Mouse (Mus musculus) Muller cell, postnatal 12 days (primary cell): ENCODE data around the gene Lrrc47.

Experiments
- DNase-seq: peaks from one replicate; pipeline ENCODE4 v3.0.0-alpha.2; 2015; ENCODE audit errors: inconsistent ontology term

Gene Lrrc47

GRCm38 (mm10) chr4:154011646-154012089, at the start of gene Lrrc47:
Gene Lrrc47 (plus strand): TSS chr4:154011731.
- peak; percentile 81 for DNase-seq

- no peak for DNase-seq
Observed at GRCm38 (mm10) chr4:153962631-153963030, 48.9 kb upstream of the Lrrc47 start.

GRCm38 (mm10) chr4:153966651-153967050, 44.9 kb upstream of the Lrrc47 start:
- no peak for DNase-seq

GRCm38 (mm10) chr4:153967556-153967955, 44.0 kb upstream of the Lrrc47 start:
- DNase-seq: no peak

- DNase-seq: no peak
Observed at GRCm38 (mm10) chr4:153968063-153968462, 43.5 kb upstream of the Lrrc47 start.

GRCm38 (mm10) chr4:153974431-153975291, 36.9 kb upstream of the Lrrc47 start, which contains the start of the genes Dffb and Cep104:
Gene Dffb (minus strand): TSS chr4:153975126.
Gene Cep104 (plus strand): TSS chr4:153975194.
- DNase-seq: peak; percentile 94

- DNase-seq: no peak
Observed at GRCm38 (mm10) chr4:153975292-153975662, 36.3 kb upstream of the Lrrc47 start.

GRCm38 (mm10) chr4:153975768-153976167, 35.8 kb upstream of the Lrrc47 start:
- peak; percentile 10 for DNase-seq

GRCm38 (mm10) chr4:153979243-153979642, 32.3 kb upstream of the Lrrc47 start:
- no peak for DNase-seq

GRCm38 (mm10) chr4:153980470-153980869, 31.1 kb upstream of the Lrrc47 start:
- peak; percentile 7 for DNase-seq

- DNase-seq: no peak
Observed at GRCm38 (mm10) chr4:153992715-153993114, 18.8 kb upstream of the Lrrc47 start.

GRCm38 (mm10) chr4:153993505-153993904, 18.0 kb upstream of the Lrrc47 start:
- no peak for DNase-seq

GRCm38 (mm10) chr4:154005488-154005887, 6.0 kb upstream of the Lrrc47 start:
- no peak for DNase-seq

GRCm38 (mm10) chr4:154006264-154006663, 5.3 kb upstream of the Lrrc47 start:
- no peak for DNase-seq

- no peak for DNase-seq
Observed at GRCm38 (mm10) chr4:154007759-154008158, 3.8 kb upstream of the Lrrc47 start.

- DNase-seq: no peak
Observed at GRCm38 (mm10) chr4:154010907-154011645, 455 bp upstream of the Lrrc47 start.

- peak; percentile 30 for DNase-seq
Observed at GRCm38 (mm10) chr4:154012132-154012882, 776 bp downstream of the Lrrc47 start.

- DNase-seq: no peak
Observed at GRCm38 (mm10) chr4:154015476-154015875, 3.9 kb downstream of the Lrrc47 start.

GRCm38 (mm10) chr4:154019571-154019970, 8.0 kb downstream of the Lrrc47 start:
- DNase-seq: no peak

GRCm38 (mm10) chr4:154021432-154021831, 9.9 kb downstream of the Lrrc47 start:
- no peak for DNase-seq

- DNase-seq: peak; percentile 31
Observed at GRCm38 (mm10) chr4:154022407-154022806, 10.9 kb downstream of the Lrrc47 start.

- peak; percentile 59 for DNase-seq
Observed at GRCm38 (mm10) chr4:154022844-154023243, 11.3 kb downstream of the Lrrc47 start.
